Mouse (Mus musculus) midbrain, embryonic 15.5 days (tissue): Measurements from ENCODE around the gene Serpina3n. TPM values are rescaled to one million over a fixed set of nuclear protein-coding genes. Genes with fewer than 3 reads are reported as not detected.

ENCODE experiments used
- ATAC-seq: fragments of 200-750 bp; cut with Nextera tagmentation; replicated peaks from 2 replicates; pipeline ENCODE4 v1.8.0; 2017; ENCODE audit warnings: moderate TSS enrichment
- H3K27ac ChIP-seq: fragments of 300-500 bp; sonication (generic); 2 replicates; pipeline ENCODE4 v1.5.1; 2015; ENCODE audit warnings: mild to moderate bottlenecking, inconsistent platforms
- H3K27me3 ChIP-seq: fragments of 300-500 bp; sonication (generic); replicated peaks from 2 replicates; pipeline ENCODE4 v1.6.1; 2015; ENCODE audit warnings: inconsistent platforms
- H3K36me3 ChIP-seq: fragments of 300-500 bp; sonication (generic); replicated peaks from 2 replicates; pipeline ENCODE4 v1.6.1; 2015; ENCODE audit warnings: inconsistent platforms
- H3K4me1 ChIP-seq: fragments of 300-500 bp; sonication (generic); 2 replicates; pipeline ENCODE4 v1.6.1; 2015; ENCODE audit warnings: inconsistent platforms
- H3K4me2 ChIP-seq: fragments of 300-500 bp; sonication (generic); 2 replicates; pipeline ENCODE4 v1.6.1; 2015; ENCODE audit warnings: inconsistent platforms, mild to moderate bottlenecking, moderate library complexity
- H3K4me3 ChIP-seq: fragments of 300-500 bp; sonication (generic); 2 replicates; pipeline ENCODE4 v1.5.1; 2015; ENCODE audit warnings: mild to moderate bottlenecking, inconsistent platforms
- H3K9ac ChIP-seq: fragments of 300-500 bp; sonication (generic); 2 replicates; pipeline ENCODE4 v1.6.1; 2015; ENCODE audit warnings: mild to moderate bottlenecking, inconsistent platforms
- H3K9me3 ChIP-seq: fragments of 300-500 bp; sonication (generic); 2 replicates; pipeline ENCODE4 v1.6.1; 2016; ENCODE audit warnings: inconsistent platforms
- WGBS: fragments of 180-500 bp; shearing (Covaris S2); methylation state at CpG from one replicate; pipeline ENCODE4 v1.1.7; 2015; ENCODE audit warnings: mixed read lengths; 5-methylcytosine and 5-hydroxymethylcytosine counted together
- polyA plus RNA-seq: library from polyadenylated mRNA; unstranded; fragments of >200 nt; fragmentation: Nextera tagmentation; extraction: Ambion mirVana; gene quantifications from 2 replicates; pipeline ENCODE4 v1.2.1, GENCODE M21; 2015

Gene Serpina3n
- polyA plus RNA-seq, 1 experiment from 2014 or later: 0.44 TPM

- Histone ChIP-seq H3K9ac (no peak overlapping the region), H3K36me3 (no peaks in the 10 kb centered on the region), H3K4me2 (no peak overlapping the region), H3K4me3 (no peak overlapping the region), H3K4me1 (0 out of 2 replicates have a peak, but pooled peaks cover 5% of the 10 kb centered on the region), H3K27ac (no peak overlapping the region), H3K9me3 (no peaks in the 10 kb centered on the region), H3K27me3 (no peaks in the 10 kb centered on the region)
- ATAC-seq: no peak
- 63% methylated on average over 2 of the region's 2 CpGs for WGBS
These were observed 8.0 kb downstream of the Serpina3n start for GRCm38 (mm10) chr12:104414576-104414975.

- Histone ChIP-seq H3K27me3 (no peaks in the 10 kb centered on the region), H3K9ac (no peak overlapping the region), H3K4me2 (no peak overlapping the region), H3K27ac (no peak overlapping the region), H3K9me3 (no peaks in the 10 kb centered on the region), H3K4me1 (0 out of 2 replicates have a peak, but pooled peaks cover 5% of the 10 kb centered on the region), H3K36me3 (no peaks in the 10 kb centered on the region), H3K4me3 (no peak overlapping the region)
- no peak for ATAC-seq
- 54% methylated on average over 6 of the region's 6 CpGs for WGBS
These were observed 9.2 kb downstream of the Serpina3n start for GRCm38 (mm10) chr12:104415625-104416315.

- peak; percentile 75 for ATAC-seq
- Histone ChIP-seq H3K9ac (no peak overlapping the region), H3K4me3 (peak overlapping the region; percentile 29), H3K27ac (no peak overlapping the region), H3K27me3 (no peaks in the 10 kb centered on the region), H3K36me3 (no peaks in the 10 kb centered on the region), H3K4me1 (0 out of 2 replicates have a peak, but pooled peaks cover 5% of the 10 kb centered on the region), H3K4me2 (peak overlapping the region; percentile 57), H3K9me3 (no peaks in the 10 kb centered on the region)
- 19% methylated on average over 16 of the region's 17 CpGs for WGBS
These were observed 12.0 kb downstream of the Serpina3n start for GRCm38 (mm10) chr12:104418340-104419135.

DNA sequence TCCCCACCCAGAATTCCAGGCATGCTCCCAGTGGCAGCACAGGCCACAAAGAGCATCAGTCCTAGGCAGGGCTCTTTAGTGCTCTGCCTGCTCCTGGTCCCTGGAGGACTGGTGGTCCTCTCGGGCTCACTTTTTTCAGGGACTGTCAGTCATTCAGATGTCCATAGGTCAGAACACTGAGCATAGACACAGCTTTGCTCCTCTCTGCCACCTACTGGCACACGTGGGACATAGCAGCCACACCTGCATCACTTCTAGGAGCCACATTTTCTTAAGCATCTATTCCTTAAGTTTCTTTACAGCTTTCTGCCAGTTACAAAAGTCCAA lies 12.6 kb downstream of the Serpina3n start:
- Histone ChIP-seq H3K9ac (no peak overlapping the region), H3K27ac (no peak overlapping the region), H3K36me3 (no peaks in the 10 kb centered on the region), H3K4me2 (no peak overlapping the region), H3K9me3 (no peaks in the 10 kb centered on the region), H3K4me1 (0 out of 2 replicates have a peak, but pooled peaks cover 5% of the 10 kb centered on the region), H3K27me3 (no peaks in the 10 kb centered on the region), H3K4me3 (no peak overlapping the region)
- 3% methylated on average over 2 of the region's 2 CpGs for WGBS
- ATAC-seq: no peak; the same call in 1 of the 2 replicates

GRCm38 (mm10) chr12:104422615-104423392 lies 16.3 kb downstream of the Serpina3n start:
- Histone ChIP-seq H3K4me2 (no peak overlapping the region), H3K9ac (no peak overlapping the region), H3K27me3 (no peaks in the 10 kb centered on the region), H3K4me3 (no peak overlapping the region), H3K36me3 (no peaks in the 10 kb centered on the region), H3K4me1 (0 out of 2 replicates have a peak, but pooled peaks cover 5% of the 10 kb centered on the region), H3K27ac (no peak overlapping the region), H3K9me3 (no peaks in the 10 kb centered on the region)
- no peak for ATAC-seq
- 79% methylated on average over 11 of the region's 11 CpGs for WGBS

DNA sequence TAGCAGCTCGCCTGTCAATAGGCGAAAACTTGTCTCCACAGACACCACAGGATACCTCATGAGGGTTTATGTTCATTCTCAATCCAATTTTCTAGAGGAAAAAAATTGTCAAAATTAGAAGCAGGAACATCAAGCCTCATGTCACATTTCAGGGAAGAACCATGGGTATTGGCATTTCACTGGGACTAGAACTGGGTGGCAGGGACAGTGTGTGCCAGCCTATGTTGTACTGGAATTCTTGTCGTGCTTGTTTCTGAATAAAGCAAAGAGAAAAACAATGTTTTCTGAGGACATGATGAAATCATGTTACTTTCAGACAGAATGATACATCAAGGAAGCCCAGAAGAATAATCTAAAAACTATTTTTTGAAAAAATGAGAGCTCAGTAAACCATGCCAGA lies 19.1 kb downstream of the Serpina3n start:
- H3K27ac ChIP-seq: no peak overlapping the region
- no peak overlapping the region for H3K9ac ChIP-seq
- H3K4me2 ChIP-seq: no peak overlapping the region
- no peak overlapping the region for H3K4me3 ChIP-seq
- 91% methylated on average over 3 of the region's 3 CpGs for WGBS
- H3K9me3 ChIP-seq: no peaks in the 10 kb centered on the region
- no peaks in the 10 kb centered on the region for H3K36me3 ChIP-seq
- ATAC-seq: no peak
- no peaks in the 10 kb centered on the region for H3K4me1 ChIP-seq
- no peaks in the 10 kb centered on the region for H3K27me3 ChIP-seq

- no peaks in the 10 kb centered on the region for H3K4me1 ChIP-seq
- 4% methylated on average over 7 of the region's 7 CpGs for WGBS
- H3K4me2 ChIP-seq: no peak overlapping the region
- no peaks in the 10 kb centered on the region for H3K36me3 ChIP-seq
- peak; percentile 71 for ATAC-seq
- no peak overlapping the region for H3K4me3 ChIP-seq
- H3K9me3 ChIP-seq: no peaks in the 10 kb centered on the region
- no peaks in the 10 kb centered on the region for H3K27me3 ChIP-seq
- no peak overlapping the region for H3K27ac ChIP-seq
- no peak overlapping the region for H3K9ac ChIP-seq
These were observed 20.4 kb downstream of the Serpina3n start for GRCm38 (mm10) chr12:104426915-104427314.

- ATAC-seq: no peak
- no peaks in the 10 kb centered on the region for H3K4me1 ChIP-seq
- no peaks in the 10 kb centered on the region for H3K36me3 ChIP-seq
- no peaks in the 10 kb centered on the region for H3K9me3 ChIP-seq
- 53% methylated on average over 10 of the region's 10 CpGs for WGBS
- H3K4me2 ChIP-seq: no peak overlapping the region
- no peaks in the 10 kb centered on the region for H3K27me3 ChIP-seq
- H3K4me3 ChIP-seq: no peak overlapping the region
- H3K27ac ChIP-seq: no peak overlapping the region
- no peak overlapping the region for H3K9ac ChIP-seq
These were observed 24.8 kb downstream of the Serpina3n start for GRCm38 (mm10) chr12:104431359-104431758.

DNA sequence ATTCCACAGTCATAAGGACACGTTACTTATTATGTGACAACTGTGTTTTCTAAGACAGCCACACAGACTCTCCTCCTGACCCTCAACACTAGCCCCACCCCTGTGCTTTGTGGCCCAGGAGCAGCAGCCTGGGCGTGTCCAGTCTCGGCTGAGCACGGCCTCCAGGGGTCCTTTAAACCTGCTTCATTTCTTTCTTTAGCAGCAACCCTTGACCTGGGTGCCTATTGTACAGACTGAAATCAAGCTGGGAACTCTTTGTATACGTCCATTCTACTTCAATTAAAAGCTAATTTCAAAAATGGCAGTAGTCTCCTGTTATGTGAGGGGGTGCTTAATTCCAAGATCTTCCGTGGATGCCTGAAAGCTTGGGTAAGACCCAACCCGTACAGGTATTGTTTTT lies 26.7 kb downstream of the Serpina3n start:
- H3K9ac ChIP-seq: no peak overlapping the region
- H3K4me1 ChIP-seq: no peaks in the 10 kb centered on the region
- no peak overlapping the region for H3K4me3 ChIP-seq
- no peaks in the 10 kb centered on the region for H3K9me3 ChIP-seq
- H3K27me3 ChIP-seq: no peaks in the 10 kb centered on the region
- WGBS: 19% methylated on average over 7 of the region's 7 CpGs
- no peak overlapping the region for H3K27ac ChIP-seq
- ATAC-seq: 0 out of 2 replicates have a peak, but pooled peaks have one; percentile 21
- H3K4me2 ChIP-seq: no peak overlapping the region
- no peaks in the 10 kb centered on the region for H3K36me3 ChIP-seq

DNA sequence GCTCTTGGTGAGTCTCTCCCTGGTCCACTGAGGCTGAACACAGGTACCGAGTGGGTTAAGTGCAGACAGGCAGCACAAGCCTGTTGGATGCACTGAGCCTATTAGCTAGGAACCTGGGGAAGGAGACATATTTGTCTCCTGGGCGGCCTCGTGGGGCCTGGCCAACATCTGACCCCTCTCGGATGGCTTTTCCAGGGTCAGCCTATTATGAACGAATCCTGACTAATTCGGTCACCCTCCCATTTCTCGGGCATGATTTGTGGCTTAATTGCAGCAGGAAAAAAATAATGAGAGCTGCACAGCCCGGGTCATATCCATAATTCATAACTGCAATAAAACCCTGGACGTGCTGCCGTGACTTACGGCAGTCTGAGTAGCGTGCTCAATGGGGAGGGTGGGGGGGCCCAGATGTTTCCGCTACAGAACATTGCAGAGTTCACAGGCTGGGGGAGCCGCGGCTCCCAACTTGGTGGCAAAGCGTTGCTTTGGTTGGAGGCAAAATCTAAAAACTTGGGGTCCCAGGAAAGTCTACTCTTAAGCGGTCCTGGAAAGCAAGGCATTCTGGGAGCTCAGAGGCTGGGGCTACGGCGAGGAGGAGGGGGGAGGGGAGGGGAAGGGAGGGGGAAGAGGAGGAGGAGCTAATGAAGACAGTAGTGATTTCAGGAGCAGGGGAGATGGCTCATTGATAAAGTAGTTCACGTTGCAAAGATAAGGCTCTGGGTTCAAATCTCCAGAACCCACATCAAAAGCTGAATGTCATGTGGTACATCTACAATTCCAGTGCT lies 27.6 kb downstream of the Serpina3n start:
- no peak overlapping the region; the same call in 1 of the 2 replicates for H3K4me2 ChIP-seq
- H3K36me3 ChIP-seq: no peaks in the 10 kb centered on the region
- H3K4me3 ChIP-seq: no peak overlapping the region
- H3K27ac ChIP-seq: no peak overlapping the region
- whole genome bisulfite sequencing: 60% methylated on average over 20 of the region's 20 CpGs
- no peak overlapping the region for H3K9ac ChIP-seq
- no peaks in the 10 kb centered on the region; the same call in 1 of the 2 replicates for H3K27me3 ChIP-seq
- H3K4me1 ChIP-seq: no peaks in the 10 kb centered on the region
- H3K9me3 ChIP-seq: no peaks in the 10 kb centered on the region
- peak; percentile 40 for ATAC-seq

DNA sequence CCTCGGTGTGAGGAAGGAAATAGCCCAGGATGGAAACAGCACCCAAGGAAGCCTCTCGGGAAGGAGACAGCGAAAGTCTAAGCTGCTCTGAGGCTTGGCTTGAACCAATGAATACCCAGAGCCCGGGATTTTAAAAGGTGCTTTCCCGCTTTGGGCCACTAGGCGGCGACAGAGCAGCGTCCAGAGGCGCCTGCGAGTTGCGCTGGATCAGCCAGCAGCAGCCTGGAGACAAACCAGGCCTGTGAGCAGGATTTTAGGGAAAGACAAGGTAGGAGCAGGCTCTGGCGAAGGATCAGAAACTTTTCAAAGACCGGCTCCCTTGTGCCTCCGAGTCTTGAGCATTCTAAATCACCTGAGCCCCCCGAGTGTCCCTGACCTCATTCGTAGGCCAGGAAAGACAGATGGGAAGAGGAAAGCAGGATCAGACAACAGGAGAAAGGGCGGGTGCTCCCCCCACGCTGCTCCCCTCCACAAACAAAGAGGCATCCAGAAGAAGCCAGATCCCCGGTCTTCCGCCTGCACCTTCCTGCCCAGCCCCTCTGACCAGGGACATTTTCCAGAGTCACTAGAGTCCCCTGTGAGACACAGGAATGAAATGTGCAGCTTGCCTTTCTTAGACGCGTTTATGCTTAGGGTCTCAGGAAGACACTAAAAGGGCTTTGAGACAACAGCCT lies 33.7 kb downstream of the Serpina3n start:
- Histone ChIP-seq H3K36me3 (no peaks in the 10 kb centered on the region), H3K4me1 (no peaks in the 10 kb centered on the region), H3K4me2 (no peak overlapping the region), H3K27me3 (peaks cover 4% of the 10 kb centered on the region), H3K27ac (no peak overlapping the region), H3K9me3 (no peaks in the 10 kb centered on the region), H3K9ac (no peak overlapping the region), H3K4me3 (no peak overlapping the region)
- ATAC-seq: peak; percentile 60; the same call in 1 of the 2 replicates
- 10% methylated on average over 22 of the region's 22 CpGs for WGBS
